Mouse (Mus musculus): ENCODE measurements around the gene Hint1. TPM values are rescaled to one million over a fixed set of nuclear protein-coding genes. Genes with fewer than 3 reads are reported as not detected.

The Hint1 gene
- polyA plus RNA-seq, 1 experiment, result 532 TPM

DNA sequence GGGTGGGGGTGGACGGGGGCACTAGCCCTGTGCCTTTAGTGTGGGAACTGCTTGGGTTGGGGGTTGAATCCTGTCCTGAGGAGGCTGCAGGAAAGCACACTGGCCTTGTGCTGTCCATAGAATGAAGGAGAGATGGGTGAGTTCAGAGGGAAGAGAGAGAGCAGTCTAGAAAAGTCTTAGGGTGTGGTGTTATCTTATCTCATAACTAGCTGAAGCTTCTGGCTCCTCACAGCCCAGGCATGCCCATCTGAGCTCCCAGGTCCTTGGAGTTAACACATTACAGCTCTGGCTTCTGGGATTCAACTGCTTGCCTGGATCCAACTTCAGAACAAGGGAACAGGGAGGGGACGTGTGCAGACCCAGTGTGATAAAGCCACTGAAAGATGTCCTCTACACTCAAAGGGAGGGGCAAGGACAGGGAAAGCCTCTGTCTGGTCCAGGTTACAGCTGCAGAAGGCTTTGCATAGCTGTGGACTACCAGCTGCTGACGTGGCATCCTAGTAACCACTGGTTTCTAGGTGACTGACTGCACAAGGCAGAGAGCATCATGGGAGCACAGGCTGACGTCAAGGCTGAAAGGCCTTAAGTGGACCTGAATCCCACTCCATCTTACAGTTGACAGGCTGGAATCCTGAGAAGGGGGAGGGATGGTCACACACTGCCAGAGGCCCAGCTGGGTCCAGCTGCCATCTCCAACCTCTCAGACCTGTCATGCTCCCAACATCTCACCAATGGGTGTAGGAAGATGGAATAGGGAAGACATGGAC is 37.9 kb downstream of the Hint1 start:
- TF ChIP-seq CTCF (IDR thresholded peaks at IDR 0.05; ENCODE audit: extremely low read depth, insufficient read depth, low read length) (no peak), POLR2A (IDR thresholded peaks at IDR 0.05; ENCODE audit: extremely low read depth, insufficient read depth, low read length) (no peak)
- Histone ChIP-seq H3K4me1 (ENCODE audit: control insufficient read depth, insufficient read depth, low read length) (no peaks in the 10 kb centered on the region; the same call in 1 of the 2 replicates), H3K4me3 (ENCODE audit: insufficient read depth, low read length) (no peak overlapping the region), H3K27ac (ENCODE audit: insufficient read depth, low read length) (no peak overlapping the region)

DNA sequence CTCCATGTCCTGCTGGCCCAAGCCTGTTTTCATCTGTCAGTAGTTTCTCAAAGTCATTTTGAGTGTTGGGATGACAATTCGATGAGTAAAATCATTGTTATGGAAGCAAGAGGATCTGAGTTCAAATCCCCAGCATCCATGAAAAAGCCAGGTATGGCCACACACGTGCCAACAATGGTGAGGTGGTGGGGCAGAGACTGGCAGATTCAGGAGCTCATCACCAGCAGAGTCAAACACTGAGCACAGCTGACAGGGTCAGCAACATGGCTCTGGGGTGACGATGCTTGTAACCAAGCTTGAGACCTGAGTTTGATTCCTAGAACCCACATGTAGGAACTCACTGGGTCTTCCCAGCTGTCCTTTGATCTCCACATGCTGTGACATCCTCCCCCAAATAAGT is 38.9 kb downstream of the Hint1 start:
- TF ChIP-seq POLR2A (IDR thresholded peaks at IDR 0.05; ENCODE audit: extremely low read depth, insufficient read depth, low read length) (no peak), CTCF (IDR thresholded peaks at IDR 0.05; ENCODE audit: extremely low read depth, insufficient read depth, low read length) (no peak)
- no peak overlapping the region for H3K27ac ChIP-seq (ENCODE audit: insufficient read depth, low read length)
- no peak overlapping the region for H3K4me3 ChIP-seq (ENCODE audit: insufficient read depth, low read length)
- no peaks in the 10 kb centered on the region; the same call in 1 of the 2 replicates for H3K4me1 ChIP-seq (ENCODE audit: control insufficient read depth, insufficient read depth, low read length)

- Histone ChIP-seq H3K27ac (ENCODE audit: insufficient read depth, low read length) (no peak overlapping the region), H3K4me1 (ENCODE audit: control insufficient read depth, insufficient read depth, low read length) (no peaks in the 10 kb centered on the region; the same call in 1 of the 2 replicates), H3K4me3 (ENCODE audit: insufficient read depth, low read length) (no peak overlapping the region)
- TF ChIP-seq POLR2A (IDR thresholded peaks at IDR 0.05; ENCODE audit: extremely low read depth, insufficient read depth, low read length) (no peak), CTCF (IDR thresholded peaks at IDR 0.05; ENCODE audit: extremely low read depth, insufficient read depth, low read length) (no peak)
Measured at GRCm38 (mm10) chr11:54905931-54906330, 39.7 kb downstream of the Hint1 start.

DNA sequence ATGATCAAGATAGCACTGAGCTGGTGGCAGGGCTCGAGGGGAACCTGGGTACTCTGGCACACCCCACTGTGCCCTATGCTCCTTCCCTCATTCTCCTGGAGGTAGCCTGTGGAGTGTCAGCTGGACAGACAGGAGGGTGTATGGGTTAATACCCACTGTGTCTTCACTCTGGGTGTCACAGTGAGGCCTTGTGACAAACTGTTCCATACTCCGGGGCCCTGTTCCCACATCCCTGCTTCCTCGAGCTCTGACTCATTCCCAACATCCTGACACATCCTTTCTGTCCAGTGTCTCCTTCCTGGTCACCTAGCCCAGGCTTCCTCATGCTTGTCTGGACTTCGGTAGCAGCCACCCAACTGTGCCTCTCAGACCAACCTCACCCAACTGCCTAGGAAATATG is 40.3 kb downstream of the Hint1 start:
- no peak for TF ChIP-seq CTCF (IDR thresholded peaks at IDR 0.05; ENCODE audit: extremely low read depth, insufficient read depth, low read length)
- no peak for TF ChIP-seq POLR2A (IDR thresholded peaks at IDR 0.05; ENCODE audit: extremely low read depth, insufficient read depth, low read length)
- no peak overlapping the region for H3K4me3 ChIP-seq (ENCODE audit: insufficient read depth, low read length)
- no peaks in the 10 kb centered on the region; the same call in none of the 2 replicates for H3K4me1 ChIP-seq (ENCODE audit: control insufficient read depth, insufficient read depth, low read length)
- no peak overlapping the region for H3K27ac ChIP-seq (ENCODE audit: insufficient read depth, low read length)

DNA sequence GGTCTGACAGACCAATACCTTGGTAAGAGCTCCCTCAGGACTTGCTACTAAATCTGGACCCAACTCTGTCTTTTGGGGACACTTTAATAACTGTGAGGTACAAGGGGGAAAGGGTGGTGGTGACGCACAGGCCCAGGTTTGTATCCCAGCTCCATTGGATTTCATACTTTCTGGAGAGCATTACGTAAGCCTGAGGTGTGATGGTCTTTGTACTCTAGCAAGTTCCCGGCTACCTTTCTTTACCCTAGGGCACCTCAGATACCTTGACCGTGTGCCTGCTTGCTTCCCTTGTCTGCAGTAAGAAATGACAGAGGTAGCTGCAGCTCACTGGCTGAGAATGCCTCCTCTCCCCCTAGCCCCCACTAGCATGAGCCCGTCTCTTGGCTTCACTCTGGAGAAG is 41.1 kb downstream of the Hint1 start:
- TF ChIP-seq CTCF (IDR thresholded peaks at IDR 0.05; ENCODE audit: extremely low read depth, insufficient read depth, low read length) (no peak), POLR2A (IDR thresholded peaks at IDR 0.05; ENCODE audit: extremely low read depth, insufficient read depth, low read length) (no peak)
- Histone ChIP-seq H3K4me3 (ENCODE audit: insufficient read depth, low read length) (no peak overlapping the region), H3K4me1 (ENCODE audit: control insufficient read depth, insufficient read depth, low read length) (no peaks in the 10 kb centered on the region; the same call in none of the 2 replicates), H3K27ac (ENCODE audit: insufficient read depth, low read length) (no peak overlapping the region)

GRCm38 (mm10) chr11:54909273-54909672 is 43.1 kb downstream of the Hint1 start:
- TF ChIP-seq CTCF (IDR thresholded peaks at IDR 0.05; ENCODE audit: extremely low read depth, insufficient read depth, low read length), result no peak
- no peak for TF ChIP-seq POLR2A (IDR thresholded peaks at IDR 0.05; ENCODE audit: extremely low read depth, insufficient read depth, low read length)
- no peaks in the 10 kb centered on the region; the same call in 1 of the 2 replicates for H3K4me1 ChIP-seq (ENCODE audit: control insufficient read depth, insufficient read depth, low read length)
- H3K27ac ChIP-seq (ENCODE audit: insufficient read depth, low read length), result no peak overlapping the region
- no peak overlapping the region for H3K4me3 ChIP-seq (ENCODE audit: insufficient read depth, low read length)

- H3K4me3 ChIP-seq (ENCODE audit: insufficient read depth, low read length), result no peak overlapping the region
- H3K27ac ChIP-seq (ENCODE audit: insufficient read depth, low read length), result no peak overlapping the region
- TF ChIP-seq POLR2A (IDR thresholded peaks at IDR 0.05; ENCODE audit: extremely low read depth, insufficient read depth, low read length), result no peak
- TF ChIP-seq CTCF (IDR thresholded peaks at IDR 0.05; ENCODE audit: extremely low read depth, insufficient read depth, low read length), result no peak
- no peaks in the 10 kb centered on the region; the same call in 1 of the 2 replicates for H3K4me1 ChIP-seq (ENCODE audit: control insufficient read depth, insufficient read depth, low read length)
Measured at GRCm38 (mm10) chr11:54910081-54910665, 44.0 kb downstream of the Hint1 start.

GRCm38 (mm10) chr11:54911201-54911600 is 45.0 kb downstream of the Hint1 start:
- no peak for TF ChIP-seq CTCF (IDR thresholded peaks at IDR 0.05; ENCODE audit: extremely low read depth, insufficient read depth, low read length)
- TF ChIP-seq POLR2A (IDR thresholded peaks at IDR 0.05; ENCODE audit: extremely low read depth, insufficient read depth, low read length), result no peak
- Histone ChIP-seq H3K4me1 (ENCODE audit: control insufficient read depth, insufficient read depth, low read length) (no peaks in the 10 kb centered on the region; the same call in 1 of the 2 replicates), H3K4me3 (ENCODE audit: insufficient read depth, low read length) (no peak overlapping the region), H3K27ac (ENCODE audit: insufficient read depth, low read length) (no peak overlapping the region)

- H3K4me1 ChIP-seq (ENCODE audit: control insufficient read depth, insufficient read depth, low read length), result no peaks in the 10 kb centered on the region; the same call in 1 of the 2 replicates
- no peak overlapping the region for H3K27ac ChIP-seq (ENCODE audit: insufficient read depth, low read length)
- no peak overlapping the region for H3K4me3 ChIP-seq (ENCODE audit: insufficient read depth, low read length)
- TF ChIP-seq CTCF (IDR thresholded peaks at IDR 0.05; ENCODE audit: extremely low read depth, insufficient read depth, low read length) (no peak), POLR2A (IDR thresholded peaks at IDR 0.05; ENCODE audit: extremely low read depth, insufficient read depth, low read length) (no peak)
Measured at GRCm38 (mm10) chr11:54911671-54912502, 45.7 kb downstream of the Hint1 start.

Data from cortical plate, adult 2 months (tissue).